Mouse (Mus musculus): ENCODE measurements around the gene Slc47a1. TPM values are rescaled to one million over a fixed set of nuclear protein-coding genes. Genes with fewer than 3 reads are reported as not detected.
"Not testable (repeated sequence)": the region's sequence is repeated elsewhere in the genome, so short reads cannot be mapped to it uniquely, and the experiment has no call there.

The Slc47a1 gene
- polyA plus RNA-seq, 1 experiment, result 0.10 TPM

DNA sequence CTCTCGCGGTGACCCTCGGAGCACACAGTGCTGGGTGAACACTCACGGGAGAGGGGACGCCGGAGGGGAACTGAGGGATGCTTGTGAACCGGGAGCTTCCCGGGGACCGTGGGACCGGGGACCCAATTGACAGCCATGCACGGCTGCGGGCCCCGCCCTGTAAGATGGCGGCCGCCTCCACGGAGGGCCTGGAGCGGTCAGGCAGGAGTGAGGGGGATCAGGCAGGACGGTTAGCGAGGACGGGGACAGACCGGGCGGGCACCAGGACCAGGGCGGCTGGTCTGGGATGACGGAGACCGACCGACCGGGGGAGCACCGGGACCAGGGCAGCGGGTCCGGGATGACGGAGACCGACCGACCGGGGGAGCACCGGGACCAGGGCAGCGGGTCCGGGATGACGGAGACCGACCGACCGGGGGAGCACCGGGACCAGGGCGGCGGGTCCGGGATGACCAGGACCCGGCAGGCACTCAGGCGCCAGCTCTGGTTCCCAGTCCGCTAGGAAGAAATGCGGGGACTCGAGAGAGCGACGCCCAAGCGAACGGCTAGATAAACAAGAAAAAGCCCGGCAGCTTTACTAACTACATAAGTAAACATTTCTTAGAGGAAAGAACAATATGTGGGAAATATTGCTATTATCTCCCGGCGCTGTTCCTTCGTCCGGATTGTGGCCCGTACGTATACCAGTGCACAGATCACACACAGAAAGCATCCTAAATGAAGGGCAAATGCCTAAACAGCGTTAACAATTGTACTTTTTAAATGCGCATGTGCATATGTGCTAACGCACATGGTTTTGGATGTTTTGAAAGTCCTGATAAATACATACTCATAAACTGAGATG, 30.3 kb upstream of the Slc47a1 start:
- DNase-seq (ENCODE audit: low read depth), result peak; percentile 88
- no peak for TF ChIP-seq CTCF (IDR thresholded peaks at IDR 0.05; ENCODE audit: borderline replicate concordance, extremely low read depth, insufficient read depth, insufficient read length)
- no peak for TF ChIP-seq POLR2A (IDR thresholded peaks at IDR 0.05; ENCODE audit: borderline replicate concordance, extremely low read depth, insufficient read depth, insufficient read length, poor library complexity, severe bottlenecking)

DNA sequence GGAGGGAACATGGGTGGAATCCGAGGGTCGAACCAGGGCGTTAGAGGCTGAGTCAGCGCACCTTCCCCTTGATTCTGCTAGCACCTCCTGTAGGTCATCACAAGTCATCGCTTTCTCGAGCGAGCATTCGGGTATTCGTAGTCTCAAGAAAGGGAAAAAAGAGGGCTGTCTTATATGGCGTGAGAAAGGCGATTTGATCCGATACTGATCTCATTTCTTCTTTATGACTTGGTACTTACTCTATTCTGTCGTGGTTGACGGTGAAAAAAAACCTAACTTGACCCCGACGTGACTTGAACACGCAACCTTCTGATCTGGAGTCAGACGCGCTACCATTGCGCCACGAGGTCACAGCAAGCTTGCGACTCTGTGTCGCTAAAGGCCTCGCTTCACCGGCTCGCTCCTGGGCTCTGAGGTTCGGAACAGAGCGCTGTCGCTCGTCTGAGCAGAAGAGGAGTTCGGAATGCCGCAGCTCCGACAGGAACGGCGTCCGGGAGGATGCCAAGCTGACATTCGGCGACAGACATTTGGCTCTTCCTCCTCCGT, 29.6 kb upstream of the Slc47a1 start:
- TF ChIP-seq POLR2A (IDR thresholded peaks at IDR 0.05; ENCODE audit: borderline replicate concordance, extremely low read depth, insufficient read depth, insufficient read length, poor library complexity, severe bottlenecking), result 0 out of 2 replicates have a peak, but pooled peaks have one; percentile 27
- peak; percentile 45 for TF ChIP-seq CTCF (IDR thresholded peaks at IDR 0.05; ENCODE audit: borderline replicate concordance, extremely low read depth, insufficient read depth, insufficient read length)
- peak; percentile 94 for DNase-seq (ENCODE audit: low read depth)

DNA sequence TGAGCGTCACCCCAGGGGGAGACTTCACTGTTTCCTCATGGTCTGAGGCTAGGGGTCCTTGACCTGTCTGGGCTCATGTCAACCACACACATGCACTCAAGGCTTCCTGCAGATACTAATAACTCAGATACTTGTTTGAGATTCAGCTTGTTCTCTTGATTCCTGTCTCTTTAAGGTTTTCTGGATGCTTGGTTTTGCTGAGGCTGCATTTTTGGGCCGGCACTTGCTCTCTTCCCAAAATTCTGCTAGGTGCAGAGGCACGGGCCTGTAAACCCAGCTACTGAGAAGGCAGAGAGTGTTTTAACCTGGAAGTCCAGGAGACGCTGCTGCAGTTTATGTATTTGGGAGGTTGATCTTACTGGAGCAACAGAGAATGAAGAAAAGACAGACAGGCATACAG, 23.6 kb upstream of the Slc47a1 start:
- TF ChIP-seq CTCF (IDR thresholded peaks at IDR 0.05; ENCODE audit: borderline replicate concordance, extremely low read depth, insufficient read depth, insufficient read length), result no peak
- TF ChIP-seq POLR2A (IDR thresholded peaks at IDR 0.05; ENCODE audit: borderline replicate concordance, extremely low read depth, insufficient read depth, insufficient read length, poor library complexity, severe bottlenecking), result no peak
- no peak for DNase-seq (ENCODE audit: low read depth)

DNA sequence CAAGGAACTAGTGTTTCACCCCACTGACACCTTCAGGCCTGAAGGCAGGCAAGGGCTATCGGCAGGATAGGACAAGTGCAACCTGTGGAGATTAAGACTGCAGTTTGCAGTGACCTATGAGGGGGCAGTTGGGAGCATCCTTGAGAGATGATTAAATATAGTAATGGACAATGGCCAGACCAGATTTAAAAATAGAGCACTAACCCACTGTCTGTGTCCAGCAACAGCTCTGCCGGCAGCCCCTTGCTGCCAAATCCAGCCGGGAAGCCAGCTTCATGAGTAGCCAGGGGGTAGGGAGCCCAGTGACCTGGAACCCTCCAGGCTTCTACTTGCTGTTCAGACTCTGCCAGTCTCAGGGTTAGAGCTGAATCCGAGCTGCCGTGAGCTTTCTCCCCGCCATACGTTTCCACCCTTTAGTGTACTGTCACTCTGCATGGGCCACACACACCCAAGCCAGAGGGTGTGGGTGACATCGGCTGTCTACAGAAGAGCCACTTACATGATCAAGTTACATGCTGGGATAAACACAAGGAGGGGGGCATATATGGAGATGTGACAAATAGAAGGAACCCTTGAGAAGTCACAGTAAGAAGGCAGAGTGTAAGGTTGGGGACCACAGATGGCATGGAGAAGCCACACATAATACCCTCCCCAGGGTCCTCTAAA, 22.7 kb upstream of the Slc47a1 start:
- no peak for DNase-seq (ENCODE audit: low read depth)
- TF ChIP-seq CTCF (IDR thresholded peaks at IDR 0.05; ENCODE audit: borderline replicate concordance, extremely low read depth, insufficient read depth, insufficient read length) (no peak), POLR2A (IDR thresholded peaks at IDR 0.05; ENCODE audit: borderline replicate concordance, extremely low read depth, insufficient read depth, insufficient read length, poor library complexity, severe bottlenecking) (no peak)

DNA sequence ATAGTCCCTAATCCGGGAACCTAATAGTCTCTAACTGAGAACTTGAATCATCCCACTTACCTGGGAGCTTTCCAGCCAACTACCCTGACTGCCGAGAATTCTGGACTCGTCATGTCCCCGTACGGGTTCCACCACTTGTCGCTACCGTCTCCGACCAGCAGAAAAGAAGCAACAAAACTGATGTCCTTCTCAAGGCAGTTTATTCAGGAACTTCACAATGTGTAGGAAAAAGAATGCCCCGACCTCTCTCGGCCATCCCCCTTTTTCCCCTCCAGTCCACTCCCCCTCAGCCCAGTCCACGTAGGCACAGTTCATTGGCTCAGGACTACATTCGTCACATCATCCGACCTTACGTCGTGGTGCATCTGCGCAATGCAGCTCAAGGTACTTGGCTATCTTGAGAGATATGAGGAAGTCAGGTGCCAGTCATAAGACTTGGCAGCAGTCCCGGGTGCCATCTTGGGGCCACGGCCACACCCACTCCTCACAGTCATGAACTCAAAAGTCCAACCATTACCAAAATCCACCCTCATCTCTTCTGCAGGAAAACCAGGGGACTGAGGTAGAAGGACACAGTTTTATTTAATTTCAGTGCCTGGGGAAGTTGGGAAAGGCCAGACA, 19.4 kb upstream of the Slc47a1 start:
- DNase-seq (ENCODE audit: low read depth), result not testable (repeated sequence)

DNA sequence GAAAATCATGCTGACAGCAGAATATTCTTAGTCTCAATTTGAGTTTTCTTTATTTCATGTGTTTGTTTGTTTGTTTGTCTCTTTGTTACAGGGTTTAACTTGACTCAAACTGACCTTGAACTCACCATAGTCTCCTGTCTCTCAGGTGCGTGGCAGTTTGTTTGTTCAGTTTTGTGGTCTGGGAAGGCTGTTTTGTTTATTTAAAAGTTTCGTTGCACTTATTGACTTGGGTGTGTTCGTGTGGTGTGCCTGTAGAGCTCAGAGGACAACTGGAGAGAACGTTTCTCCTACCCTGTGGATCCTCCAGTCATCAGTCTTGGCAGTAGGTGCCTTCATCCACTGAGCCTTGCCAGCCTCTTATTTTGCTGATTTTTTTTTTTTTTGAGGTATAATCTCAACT, 10.8 kb upstream of the Slc47a1 start:
- DNase-seq (ENCODE audit: low read depth), result no peak
- TF ChIP-seq POLR2A (IDR thresholded peaks at IDR 0.05; ENCODE audit: borderline replicate concordance, extremely low read depth, insufficient read depth, insufficient read length, poor library complexity, severe bottlenecking) (no peak), CTCF (IDR thresholded peaks at IDR 0.05; ENCODE audit: borderline replicate concordance, extremely low read depth, insufficient read depth, insufficient read length) (no peak)

DNA sequence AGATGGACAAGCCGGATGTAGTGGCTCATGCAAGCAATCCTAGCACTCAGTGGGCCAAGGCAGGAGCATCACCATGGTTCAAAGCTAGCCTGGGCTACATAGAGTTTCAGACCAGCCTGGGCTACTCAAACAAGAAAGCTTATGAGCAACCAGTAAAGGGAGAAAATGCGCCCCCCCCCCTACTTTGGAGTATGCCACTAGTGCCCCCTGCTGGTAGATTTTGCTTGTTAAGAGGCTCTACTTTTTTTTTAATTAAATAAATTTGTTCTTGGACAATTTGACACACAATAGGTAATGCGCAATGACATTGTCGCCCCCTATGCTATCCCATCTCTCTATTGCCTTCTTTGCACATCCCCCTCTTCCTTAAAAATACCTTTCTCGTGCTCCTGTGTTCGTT, 9.9 kb upstream of the Slc47a1 start:
- DNase-seq (ENCODE audit: low read depth), result peak; percentile 70
- no peak for TF ChIP-seq POLR2A (IDR thresholded peaks at IDR 0.05; ENCODE audit: borderline replicate concordance, extremely low read depth, insufficient read depth, insufficient read length, poor library complexity, severe bottlenecking)
- peak; percentile 40; the same call in 1 of the 2 replicates for TF ChIP-seq CTCF (IDR thresholded peaks at IDR 0.05; ENCODE audit: borderline replicate concordance, extremely low read depth, insufficient read depth, insufficient read length)

DNA sequence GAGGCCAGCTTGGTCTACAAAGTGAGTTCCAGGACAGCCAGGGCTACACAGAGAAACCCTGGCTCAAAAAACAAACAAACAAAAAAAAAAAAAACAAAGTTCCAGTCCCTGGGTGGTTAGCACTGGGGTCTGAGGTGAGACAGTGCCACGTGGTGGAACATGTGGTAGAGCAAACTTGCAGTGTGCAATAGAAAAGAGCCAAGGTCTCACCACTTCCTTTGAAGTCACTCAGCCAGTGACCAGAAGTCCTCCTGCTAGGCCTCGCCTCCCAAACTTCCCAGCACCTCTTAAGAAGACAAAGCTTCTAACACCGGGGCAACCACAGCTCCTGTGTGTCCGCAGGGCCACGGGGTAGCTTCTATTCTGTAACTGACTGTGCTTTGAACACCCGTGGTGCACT, 9.1 kb upstream of the Slc47a1 start:
- no peak for DNase-seq (ENCODE audit: low read depth)
- no peak for TF ChIP-seq CTCF (IDR thresholded peaks at IDR 0.05; ENCODE audit: borderline replicate concordance, extremely low read depth, insufficient read depth, insufficient read length)
- TF ChIP-seq POLR2A (IDR thresholded peaks at IDR 0.05; ENCODE audit: borderline replicate concordance, extremely low read depth, insufficient read depth, insufficient read length, poor library complexity, severe bottlenecking), result no peak

DNA sequence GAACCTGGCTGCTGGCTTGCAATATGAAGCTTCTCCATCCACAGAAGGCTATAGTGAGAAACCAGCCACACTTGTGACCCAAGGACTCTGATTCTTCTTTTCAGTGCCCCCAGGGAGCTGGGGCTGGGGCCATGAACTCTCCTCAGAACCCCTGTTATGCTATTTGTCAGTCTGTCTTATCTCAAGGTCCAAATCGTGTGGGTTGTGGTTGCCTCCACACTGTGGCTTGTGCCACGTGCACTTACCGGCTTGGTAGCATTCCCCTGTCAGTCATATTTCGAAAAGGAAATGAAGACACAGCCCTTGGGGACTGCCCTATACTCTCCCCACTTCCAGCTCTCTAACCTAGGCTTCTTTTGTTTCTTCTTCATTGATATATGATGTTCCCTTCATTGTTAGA, 7.6 kb upstream of the Slc47a1 start:
- DNase-seq (ENCODE audit: low read depth), result no peak
- TF ChIP-seq POLR2A (IDR thresholded peaks at IDR 0.05; ENCODE audit: borderline replicate concordance, extremely low read depth, insufficient read depth, insufficient read length, poor library complexity, severe bottlenecking) (no peak), CTCF (IDR thresholded peaks at IDR 0.05; ENCODE audit: borderline replicate concordance, extremely low read depth, insufficient read depth, insufficient read length) (no peak)

DNA sequence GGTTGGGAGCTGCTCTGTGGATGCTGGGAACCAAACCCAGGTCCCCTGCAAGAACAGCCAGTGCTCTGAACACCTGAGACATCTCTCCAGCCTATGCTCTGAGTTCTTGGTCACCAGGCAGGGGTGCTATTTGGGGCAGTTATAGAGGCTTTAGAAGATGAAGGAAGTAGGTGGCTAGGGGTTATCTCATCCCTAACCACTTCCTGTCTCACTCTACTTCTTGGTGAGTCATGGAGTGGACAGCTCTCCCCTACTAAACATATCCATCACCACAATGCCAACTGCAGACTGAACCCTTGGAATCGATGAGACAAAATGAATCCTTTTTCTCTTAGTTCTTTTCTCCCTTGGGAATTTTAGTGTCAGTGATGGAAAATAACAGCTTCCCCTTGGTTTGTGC, 3.1 kb upstream of the Slc47a1 start:
- DNase-seq (ENCODE audit: low read depth), result no peak
- TF ChIP-seq CTCF (IDR thresholded peaks at IDR 0.05; ENCODE audit: borderline replicate concordance, extremely low read depth, insufficient read depth, insufficient read length), result no peak
- TF ChIP-seq POLR2A (IDR thresholded peaks at IDR 0.05; ENCODE audit: borderline replicate concordance, extremely low read depth, insufficient read depth, insufficient read length, poor library complexity, severe bottlenecking), result no peak

DNA sequence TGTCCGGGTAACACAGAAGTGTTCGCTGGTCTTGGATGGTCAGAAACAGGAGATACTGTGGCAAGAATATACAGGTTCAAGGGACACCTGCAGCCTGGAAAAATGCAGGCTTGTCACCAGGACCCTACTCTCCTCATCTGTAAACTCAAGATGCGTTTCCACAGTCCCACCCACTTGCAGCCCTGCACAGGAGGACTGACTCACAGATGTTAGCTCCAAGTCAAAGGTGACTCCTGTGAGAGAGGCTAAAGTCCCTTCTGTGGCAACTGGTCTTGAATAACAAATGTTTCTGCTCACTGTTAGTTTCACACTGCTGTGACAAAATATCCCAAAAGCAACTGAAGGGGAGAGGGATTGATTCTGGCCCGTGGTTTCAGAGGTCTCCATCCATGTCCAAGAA, 506 bp upstream of the Slc47a1 start:
- no peak for TF ChIP-seq POLR2A (IDR thresholded peaks at IDR 0.05; ENCODE audit: borderline replicate concordance, extremely low read depth, insufficient read depth, insufficient read length, poor library complexity, severe bottlenecking)
- TF ChIP-seq CTCF (IDR thresholded peaks at IDR 0.05; ENCODE audit: borderline replicate concordance, extremely low read depth, insufficient read depth, insufficient read length), result no peak
- DNase-seq (ENCODE audit: low read depth), result no peak

Measured in brain, embryonic 14.5 days (tissue).